Mouse (Mus musculus) forebrain, embryonic 12.5 days (tissue): ENCODE results near the gene Gtf2h5. TPM values are rescaled to one million over a fixed set of nuclear protein-coding genes. Genes with fewer than 3 reads are reported as not detected.

Experiments
- ATAC-seq: fragments of 200-750 bp; cut with Nextera tagmentation; 2 replicates; pipeline ENCODE4 v1.8.0; 2017; ENCODE audit warnings: moderate TSS enrichment; ENCODE audit not compliant: low FRiP score
- H3K27ac ChIP-seq: fragments of 300-500 bp; sonication (generic); 2 replicates; pipeline ENCODE4 v1.5.1; 2016; ENCODE audit warnings: mild to moderate bottlenecking
- H3K27me3 ChIP-seq: fragments of 300-500 bp; sonication (generic); 2 replicates; pipeline ENCODE4 v1.6.1; 2016; ENCODE audit warnings: mild to moderate bottlenecking
- H3K36me3 ChIP-seq: fragments of 300-500 bp; sonication (generic); replicated peaks from 2 replicates; pipeline ENCODE4 v1.6.1; 2016; ENCODE audit warnings: mild to moderate bottlenecking
- H3K4me1 ChIP-seq: fragments of 300-500 bp; sonication (generic); 2 replicates; pipeline ENCODE4 v1.6.1; 2016
- H3K4me2 ChIP-seq: fragments of 300-500 bp; sonication (generic); 2 replicates; pipeline ENCODE4 v1.6.1; 2016; ENCODE audit warnings: mild to moderate bottlenecking, moderate library complexity
- H3K4me3 ChIP-seq: fragments of 300-500 bp; sonication (generic); replicated peaks from 2 replicates; pipeline ENCODE4 v1.5.1; 2016; ENCODE audit warnings: mild to moderate bottlenecking
- H3K9ac ChIP-seq: fragments of 300-500 bp; sonication (generic); 2 replicates; pipeline ENCODE4 v1.6.1; 2016; ENCODE audit warnings: mild to moderate bottlenecking
- H3K9me3 ChIP-seq: fragments of 300-500 bp; sonication (generic); 2 replicates; pipeline ENCODE4 v1.6.1; 2016
- WGBS: fragments of 180-500 bp; shearing (Covaris S2); methylation state at CpG from one replicate; pipeline ENCODE4 v1.1.7; 2016; 5-methylcytosine and 5-hydroxymethylcytosine counted together
- microRNA-seq: library from miRNA; unstranded; fragments of <30 nt; microRNA quantifications from one replicate; pipeline ENCODE4, GENCODE M21; 2017
- polyA plus RNA-seq: library from polyadenylated mRNA; unstranded; fragments of >200 nt; fragmentation: Nextera tagmentation; extraction: Ambion mirVana; gene quantifications from 2 replicates; pipeline ENCODE4 v1.2.1, GENCODE M21; 2016

Gtf2h5 gene
- polyA plus RNA-seq, 1 experiment from 2014 or later, result 169 TPM

GRCm38 (mm10) chr17:6117148-6117725 lies 37.7 kb downstream of the Gtf2h5 start:
- H3K4me3 ChIP-seq, result no peak overlapping the region
- no peaks in the 10 kb centered on the region for H3K4me1 ChIP-seq
- 91% methylated on average over 4 of the region's 4 CpGs for WGBS
- H3K27me3 ChIP-seq, result no peaks in the 10 kb centered on the region
- H3K36me3 ChIP-seq, result peaks cover 27% of the 10 kb centered on the region
- H3K9ac ChIP-seq, result no peak overlapping the region
- no peak overlapping the region for H3K4me2 ChIP-seq
- no peak for ATAC-seq
- no peak overlapping the region for H3K27ac ChIP-seq
- no peaks in the 10 kb centered on the region for H3K9me3 ChIP-seq

- no peaks in the 10 kb centered on the region for H3K4me1 ChIP-seq
- no peak overlapping the region for H3K27ac ChIP-seq
- H3K4me3 ChIP-seq, result no peak overlapping the region
- no peak overlapping the region for H3K4me2 ChIP-seq
- H3K9me3 ChIP-seq, result no peaks in the 10 kb centered on the region
- no peaks in the 10 kb centered on the region for H3K27me3 ChIP-seq
- ATAC-seq, result no peak
- no peak overlapping the region for H3K9ac ChIP-seq
- H3K36me3 ChIP-seq, result peaks cover 33% of the 10 kb centered on the region
- 92% methylated on average over 3 of the region's 3 CpGs for WGBS
Observed at GRCm38 (mm10) chr17:6117917-6118316, 38.3 kb downstream of the Gtf2h5 start.

- WGBS, result 94% methylated on average over 4 of the region's 4 CpGs
Observed at GRCm38 (mm10) chr17:6118861-6119260, 39.3 kb downstream of the Gtf2h5 start.

DNA sequence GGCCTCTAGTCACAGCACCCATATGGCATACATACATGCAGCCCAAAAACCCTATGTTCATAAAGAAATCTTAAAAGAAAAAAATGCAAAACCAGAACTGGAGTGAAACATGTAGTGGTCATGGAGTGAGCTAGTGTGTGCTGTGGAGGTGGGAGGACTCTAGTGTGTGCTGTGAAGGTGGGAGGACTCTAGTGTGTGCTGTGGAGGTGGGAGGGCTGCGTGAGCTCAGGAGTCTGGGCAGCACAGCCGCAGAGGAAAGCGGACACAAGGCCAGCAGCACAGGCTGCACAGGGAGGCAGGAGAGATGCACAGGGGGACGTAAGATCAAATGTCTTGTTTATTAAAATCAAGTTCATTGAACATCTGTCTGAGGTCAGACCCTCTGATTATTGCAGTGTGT lies 44.2 kb downstream of the Gtf2h5 start:
- H3K27me3 ChIP-seq, result no peaks in the 10 kb centered on the region
- no peak overlapping the region for H3K9ac ChIP-seq
- no peak overlapping the region for H3K4me3 ChIP-seq
- H3K36me3 ChIP-seq, result peaks cover 33% of the 10 kb centered on the region
- no peak for ATAC-seq
- H3K27ac ChIP-seq, result no peak overlapping the region
- H3K4me1 ChIP-seq, result no peaks in the 10 kb centered on the region
- no peaks in the 10 kb centered on the region for H3K9me3 ChIP-seq
- WGBS, result 97% methylated on average over 4 of the region's 4 CpGs
- no peak overlapping the region for H3K4me2 ChIP-seq

More at GRCm38 (mm10) chr17:6118861-6119260, 39.3 kb downstream of the Gtf2h5 start:
- no peak overlapping the region for H3K27ac ChIP-seq
- no peak overlapping the region for H3K9ac ChIP-seq
- peaks cover 38% of the 10 kb centered on the region for H3K36me3 ChIP-seq
- H3K4me1 ChIP-seq, result no peaks in the 10 kb centered on the region
- no peaks in the 10 kb centered on the region for H3K27me3 ChIP-seq
- H3K9me3 ChIP-seq, result no peaks in the 10 kb centered on the region
- ATAC-seq, result no peak
- H3K4me3 ChIP-seq, result no peak overlapping the region
- no peak overlapping the region for H3K4me2 ChIP-seq

GRCm38 (mm10) chr17:6125441-6125840 lies 45.9 kb downstream of the Gtf2h5 start:
- no peak overlapping the region for H3K9ac ChIP-seq
- no peaks in the 10 kb centered on the region for H3K4me1 ChIP-seq
- peaks cover 33% of the 10 kb centered on the region for H3K36me3 ChIP-seq
- no peaks in the 10 kb centered on the region for H3K27me3 ChIP-seq
- no peak for ATAC-seq
- H3K9me3 ChIP-seq, result no peaks in the 10 kb centered on the region
- no peak overlapping the region for H3K4me3 ChIP-seq
- no peak overlapping the region for H3K27ac ChIP-seq
- 97% methylated on average over 3 of the region's 3 CpGs for WGBS
- no peak overlapping the region for H3K4me2 ChIP-seq

DNA sequence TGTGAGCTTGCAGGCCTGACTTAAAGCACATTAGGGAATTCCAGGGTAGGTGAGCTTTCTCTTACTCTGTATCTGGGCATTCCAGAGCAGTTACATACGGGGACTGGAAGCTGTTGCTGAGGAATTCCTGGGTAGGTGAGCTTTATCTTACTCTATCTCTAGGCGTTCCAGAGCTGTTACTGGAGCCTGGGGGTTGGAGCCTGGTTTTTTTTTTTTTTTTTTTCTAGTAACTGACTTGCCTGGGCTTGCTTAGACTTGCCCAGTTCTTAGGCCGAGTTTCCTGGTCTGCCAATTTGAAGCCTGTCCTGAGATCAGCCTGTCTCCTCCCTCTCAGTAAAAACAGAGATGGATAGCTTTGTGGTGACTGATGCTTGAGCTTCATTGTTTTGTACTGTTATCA lies 48.5 kb downstream of the Gtf2h5 start:
- Histone ChIP-seq H3K4me2 (no peak overlapping the region), H3K36me3 (peaks cover 22% of the 10 kb centered on the region), H3K27me3 (no peaks in the 10 kb centered on the region), H3K4me3 (no peak overlapping the region), H3K27ac (no peak overlapping the region), H3K4me1 (no peaks in the 10 kb centered on the region), H3K9me3 (no peaks in the 10 kb centered on the region), H3K9ac (no peak overlapping the region)
- ATAC-seq, result no peak
- 72% methylated on average over 3 of the region's 3 CpGs for whole genome bisulfite sequencing

DNA sequence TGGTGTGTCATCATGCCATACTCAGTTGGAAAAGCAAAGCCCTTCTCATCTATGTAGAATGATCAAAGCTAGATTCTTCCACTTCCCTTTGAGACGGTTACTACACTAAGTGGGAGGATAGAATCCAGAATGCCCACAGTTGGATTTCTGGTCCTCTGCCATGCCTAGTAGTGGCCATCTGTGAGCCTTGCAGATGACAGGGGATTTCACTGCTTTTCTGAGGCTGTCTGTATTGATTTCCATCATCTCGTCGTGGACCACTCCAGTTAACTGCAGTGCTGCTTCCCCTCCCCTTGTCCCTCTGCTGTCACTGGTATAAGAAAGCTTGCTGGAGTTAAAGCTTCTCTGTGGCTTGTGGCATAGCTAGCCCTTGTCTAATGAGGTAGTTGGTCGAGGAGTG lies 49.8 kb downstream of the Gtf2h5 start:
- Histone ChIP-seq H3K4me2 (no peak overlapping the region), H3K4me1 (no peaks in the 10 kb centered on the region), H3K27ac (no peak overlapping the region), H3K9me3 (no peaks in the 10 kb centered on the region), H3K36me3 (peaks cover 15% of the 10 kb centered on the region), H3K27me3 (no peaks in the 10 kb centered on the region), H3K9ac (no peak overlapping the region), H3K4me3 (no peak overlapping the region)
- 87% methylated on average over 4 of the region's 4 CpGs for WGBS
- ATAC-seq, result no peak

DNA sequence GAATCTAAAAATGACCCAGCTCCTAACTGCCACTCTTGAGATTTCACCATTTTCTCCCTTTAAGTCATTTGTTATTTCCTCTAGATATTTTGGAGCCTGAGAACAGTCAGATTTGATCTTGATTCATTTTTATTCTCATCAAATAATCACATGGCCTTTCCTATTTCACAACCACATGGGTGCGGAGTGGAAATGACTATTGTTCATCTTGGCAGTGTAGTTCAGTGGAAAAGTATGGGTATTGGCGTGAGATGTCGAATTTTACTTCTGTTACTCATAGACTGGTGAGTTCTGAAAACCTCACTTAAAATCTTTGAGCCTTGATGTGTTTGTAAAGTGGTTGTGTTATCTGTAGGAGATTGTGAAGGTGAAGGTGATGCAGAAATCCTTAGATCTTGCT lies 51.5 kb downstream of the Gtf2h5 start:
- Histone ChIP-seq H3K4me2 (no peak overlapping the region), H3K9ac (no peak overlapping the region), H3K4me3 (no peak overlapping the region), H3K27me3 (no peaks in the 10 kb centered on the region), H3K9me3 (no peaks in the 10 kb centered on the region), H3K27ac (no peak overlapping the region), H3K36me3 (peaks cover 11% of the 10 kb centered on the region; the same call in 1 of the 2 replicates), H3K4me1 (no peaks in the 10 kb centered on the region)
- WGBS, result 94% methylated on average over 3 of the region's 3 CpGs
- no peak for ATAC-seq

Small RNA genes lying within 50 kb of the gene (microRNA-seq; reads per million reads assigned to microRNA genes)
- not detected for gene Gm22774

Other genes with a start within 250 kb of the Gtf2h5 start
- 12.1 and 15.1 TPM in 2 replicates for gene Snx9, start 238.5 kb upstream of the Gtf2h5 start, polyA plus RNA-seq
- gene Synj2, start 138.5 kb upstream of the Gtf2h5 start, polyA plus RNA-seq, result 0.96 and 1.1 TPM in 2 replicates
- 12.4 and 12.7 TPM in 2 replicates for gene Serac1, start within 50 bp of the Gtf2h5 start, polyA plus RNA-seq
- gene Tulp4, start 26.7 kb downstream of the Gtf2h5 start, polyA plus RNA-seq, result 111 and 117 TPM in 2 replicates
- 28.0 and 28.5 TPM in 2 replicates for gene Tmem181a, start 177.1 kb downstream of the Gtf2h5 start, polyA plus RNA-seq
- 34.4 and 35.5 TPM in 2 replicates for gene Dynlt1a, start 237.7 kb downstream of the Gtf2h5 start, polyA plus RNA-seq